Mouse (Mus musculus): Measurements from ENCODE around the gene Lrsam1.
A peak's percentile ranks its signal among the peaks of the same experiment; 100 is the strongest.

Gene Lrsam1

GRCm38 (mm10) chr2:32926330-32927075 lies 34.9 kb downstream of the Lrsam1 start:
- DNase-seq (ENCODE audit: low spot score) = peak; percentile 60

GRCm38 (mm10) chr2:32924306-32924844 lies 37.0 kb downstream of the Lrsam1 start:
- no peak for DNase-seq (ENCODE audit: low spot score)

- no peak for DNase-seq (ENCODE audit: low spot score)
Measured at GRCm38 (mm10) chr2:32923551-32924250, 37.7 kb downstream of the Lrsam1 start.

DNA sequence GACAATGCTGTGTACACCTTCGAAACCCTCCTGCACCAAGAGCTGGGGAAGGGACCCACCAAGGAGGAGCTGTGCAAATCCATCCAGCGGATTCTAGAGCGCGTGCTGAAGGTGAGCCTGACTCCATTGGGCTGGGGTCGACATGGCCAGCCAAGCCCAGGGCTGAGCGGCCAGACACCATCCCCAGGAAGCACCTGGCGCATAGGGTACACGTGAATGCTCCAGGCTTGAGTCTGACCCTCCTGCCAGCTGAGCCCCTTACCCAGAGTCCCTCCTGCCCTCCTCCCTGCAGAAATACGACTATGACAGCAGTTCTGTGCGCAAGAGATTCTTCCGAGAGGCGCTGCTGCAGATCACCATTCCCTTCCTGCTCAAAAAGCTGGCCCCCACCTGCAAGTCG lies 38.9 kb downstream of the Lrsam1 start:
- DNase-seq (ENCODE audit: low spot score) = no peak

GRCm38 (mm10) chr2:32921801-32922380 lies 39.5 kb downstream of the Lrsam1 start:
- DNase-seq (ENCODE audit: low spot score) = no peak

- DNase-seq (ENCODE audit: low spot score) = no peak
Measured at GRCm38 (mm10) chr2:32921235-32921634, 40.2 kb downstream of the Lrsam1 start.

GRCm38 (mm10) chr2:32918391-32918790 lies 43.0 kb downstream of the Lrsam1 start:
- DNase-seq (ENCODE audit: low spot score) = peak; percentile 33

DNA sequence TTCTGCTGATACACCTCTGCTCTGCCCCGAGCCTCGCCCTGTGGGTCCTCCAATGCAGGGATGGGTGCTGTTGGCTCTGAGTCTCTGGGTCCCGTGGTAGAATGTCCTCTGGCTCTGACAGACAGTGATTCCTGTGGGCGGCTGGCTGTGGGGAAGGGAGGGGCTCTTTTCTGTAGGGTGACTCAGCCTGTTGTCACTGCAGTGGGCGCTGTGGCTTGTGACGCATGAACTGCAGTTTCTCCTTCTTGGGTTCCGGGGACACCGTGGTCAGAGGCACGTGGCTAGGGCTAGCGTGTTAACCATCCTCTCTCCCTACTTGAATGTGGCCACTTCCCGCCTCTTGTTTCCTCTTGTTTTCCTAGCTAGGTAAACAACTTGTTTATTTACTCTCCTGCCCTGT lies 43.9 kb downstream of the Lrsam1 start:
- no peak for DNase-seq (ENCODE audit: low spot score)

- DNase-seq (ENCODE audit: low spot score) = peak; percentile 75
Measured at GRCm38 (mm10) chr2:32914896-32915295, 46.5 kb downstream of the Lrsam1 start.

GRCm38 (mm10) chr2:32914362-32914761 lies 47.1 kb downstream of the Lrsam1 start:
- DNase-seq (ENCODE audit: low spot score) = no peak

DNA sequence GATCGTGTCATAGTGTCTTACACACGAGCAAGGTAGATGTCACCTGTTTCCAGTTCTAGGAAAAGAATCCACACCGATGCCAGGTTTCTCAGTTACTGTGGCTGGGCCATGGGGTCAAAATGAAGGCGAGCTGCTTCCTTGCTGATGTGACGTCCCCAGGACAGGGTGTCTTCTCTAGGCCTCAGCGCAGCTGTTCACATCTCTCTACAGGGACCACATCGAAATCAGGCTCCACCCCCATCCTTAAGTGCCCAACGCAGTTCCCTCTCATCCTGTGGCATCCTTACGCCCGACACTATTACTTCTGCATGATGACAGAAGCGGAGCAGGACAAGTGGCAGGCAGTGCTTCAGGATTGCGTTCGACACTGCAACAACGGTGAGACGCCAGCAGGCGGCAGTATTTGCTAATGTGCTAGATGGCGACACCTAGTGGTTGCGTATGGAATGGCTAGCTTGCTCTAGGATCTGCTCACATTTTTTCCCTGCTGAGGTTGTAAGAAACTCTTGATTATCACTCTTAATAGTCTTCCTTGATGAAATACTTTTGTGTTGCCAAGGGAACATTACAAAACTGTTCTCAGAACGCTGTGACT lies 49.1 kb downstream of the Lrsam1 start:
- DNase-seq (ENCODE audit: low spot score) = peak; percentile 61

DNA sequence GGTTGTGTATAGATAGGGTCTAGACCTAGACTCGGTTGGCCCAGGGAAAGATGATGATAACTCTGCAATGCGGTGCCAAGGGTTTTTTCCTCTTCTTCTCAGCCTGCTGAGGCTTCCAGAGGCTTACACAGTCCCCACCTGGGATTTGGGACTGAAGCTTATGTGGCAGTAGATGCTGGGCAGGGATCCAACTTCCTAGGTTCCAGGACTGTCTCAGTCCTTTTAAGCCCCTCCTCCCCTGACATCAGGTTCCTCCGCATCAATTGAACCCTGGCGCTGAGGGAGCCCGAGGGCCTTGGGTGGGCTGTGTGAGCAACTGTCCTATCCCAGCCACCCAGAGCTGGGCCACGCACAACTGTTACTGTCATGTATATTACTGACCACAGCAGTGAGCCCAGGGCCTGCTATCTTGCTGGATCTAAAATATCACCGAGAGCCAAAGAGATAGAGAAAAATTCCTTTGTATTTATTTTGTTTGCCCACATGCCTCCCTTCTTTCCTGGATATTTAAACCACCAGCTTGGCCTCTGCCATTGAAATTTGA lies 49.7 kb downstream of the Lrsam1 start:
- no peak for DNase-seq (ENCODE audit: low spot score)

- no peak for DNase-seq (ENCODE audit: low spot score)
Measured at GRCm38 (mm10) chr2:32908796-32909195, 52.6 kb downstream of the Lrsam1 start.

- DNase-seq (ENCODE audit: low spot score) = peak; percentile 56
Measured at GRCm38 (mm10) chr2:32908272-32908671, 53.1 kb downstream of the Lrsam1 start.

DNA sequence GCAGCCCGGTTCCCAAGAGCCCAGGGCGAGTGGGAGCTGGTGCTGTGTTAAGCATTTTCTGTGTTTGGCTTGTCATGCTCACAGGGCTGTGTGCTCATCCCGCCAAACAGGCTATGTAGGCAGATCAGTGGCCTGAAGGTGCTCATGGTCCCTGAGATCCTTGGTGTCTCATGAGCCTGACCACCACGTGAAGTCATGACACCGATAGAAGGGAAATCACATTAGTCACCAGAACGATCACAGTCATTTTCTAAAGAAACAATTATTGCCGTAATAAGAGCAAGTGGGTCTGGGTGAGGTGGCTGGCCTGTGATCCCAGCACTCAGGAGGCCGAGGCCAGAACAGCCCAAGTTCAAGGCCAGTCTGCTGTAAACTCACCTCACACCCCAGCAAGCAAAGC lies 54.0 kb downstream of the Lrsam1 start:
- peak; percentile 36 for DNase-seq (ENCODE audit: low spot score)

GRCm38 (mm10) chr2:32905297-32905696 lies 56.1 kb downstream of the Lrsam1 start:
- DNase-seq (ENCODE audit: low spot score) = no peak

DNA sequence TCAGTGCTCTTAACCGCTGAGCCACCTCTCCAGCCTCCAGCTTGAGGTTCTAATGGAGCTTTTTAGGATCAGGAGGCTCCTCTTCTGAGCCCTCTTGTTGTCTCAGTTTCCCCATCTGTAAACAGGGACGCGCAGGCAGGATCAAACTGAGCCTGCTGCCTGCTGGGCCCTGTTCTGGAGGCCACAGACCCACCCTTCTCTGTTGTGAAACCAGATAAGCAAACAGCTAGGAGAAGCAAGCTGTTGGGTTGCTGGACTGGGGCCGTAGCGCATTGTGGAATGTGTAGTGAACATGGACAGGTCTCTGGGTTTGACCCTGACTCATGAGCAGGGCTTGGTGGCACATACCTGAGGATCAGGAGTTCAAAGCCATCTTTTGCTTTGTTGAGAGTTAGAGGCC lies 56.8 kb downstream of the Lrsam1 start:
- DNase-seq (ENCODE audit: low spot score) = peak; percentile 66

GRCm38 (mm10) chr2:32903470-32903869 lies 57.9 kb downstream of the Lrsam1 start:
- no peak for DNase-seq (ENCODE audit: low spot score)

GRCm38 (mm10) chr2:32902126-32902525 lies 59.3 kb downstream of the Lrsam1 start:
- no peak for DNase-seq (ENCODE audit: low spot score)

GRCm38 (mm10) chr2:32898983-32899382 lies 62.4 kb downstream of the Lrsam1 start:
- no peak for DNase-seq (ENCODE audit: low spot score)

- DNase-seq (ENCODE audit: low spot score) = no peak
Measured at GRCm38 (mm10) chr2:32896507-32897147, 64.8 kb downstream of the Lrsam1 start.

Data from yolk sac, embryonic 10.5 days (tissue).